Mouse (Mus musculus) midbrain, embryonic 14.5 days (tissue): ENCODE data around the gene Mafg. TPM values are rescaled to one million over a fixed set of nuclear protein-coding genes. Genes with fewer than 3 reads are reported as not detected.
"Not testable (repeated sequence)": the region's sequence is repeated elsewhere in the genome, so short reads cannot be mapped to it uniquely, and the experiment has no call there.

Experiments used
- ATAC-seq: fragments of 200-750 bp; cut with Nextera tagmentation; 2 replicates; pipeline ENCODE4 v1.8.0; 2017; ENCODE audit warnings: moderate number of reproducible peaks, moderate library complexity; ENCODE audit not compliant: low FRiP score, low TSS enrichment
- DNase-seq: peaks from one replicate; pipeline ENCODE4 v3.0.0-alpha.2; 2015
- H3K27ac ChIP-seq: fragments of 300-500 bp; sonication (generic); replicated peaks from 2 replicates; pipeline ENCODE4 v1.5.1; 2014; ENCODE audit warnings: mild to moderate bottlenecking, low read depth, low read length, moderate library complexity
- H3K27me3 ChIP-seq: fragments of 300-500 bp; sonication (generic); 2 replicates; pipeline ENCODE4 v1.6.1; 2014; ENCODE audit warnings: low read length, control low read depth, mixed read lengths; ENCODE audit not compliant: control insufficient read depth, insufficient read depth
- H3K36me3 ChIP-seq: fragments of 300-500 bp; sonication (generic); 2 replicates; pipeline ENCODE4 v1.6.1; 2014; ENCODE audit warnings: low read length, control low read depth; ENCODE audit not compliant: control insufficient read depth, insufficient read depth
- H3K4me1 ChIP-seq: fragments of 300-500 bp; sonication (generic); 2 replicates; pipeline ENCODE4 v1.6.1; 2014; ENCODE audit warnings: mild to moderate bottlenecking, antibody characterized with exemption, low read length, control low read depth; ENCODE audit not compliant: control insufficient read depth, insufficient read depth
- H3K4me2 ChIP-seq: fragments of 300-500 bp; sonication (generic); 2 replicates; pipeline ENCODE4 v1.6.1; 2014; ENCODE audit warnings: mild to moderate bottlenecking, low read length, moderate library complexity
- H3K4me3 ChIP-seq: fragments of 300-500 bp; sonication (generic); replicated peaks from 2 replicates; pipeline ENCODE4 v1.5.1; 2014; ENCODE audit warnings: low read depth, low read length
- H3K9ac ChIP-seq: fragments of 300-500 bp; sonication (generic); replicated peaks from 2 replicates; pipeline ENCODE4 v1.6.1; 2014; ENCODE audit warnings: mild to moderate bottlenecking, low read length, moderate library complexity
- H3K9me3 ChIP-seq: fragments of 300-500 bp; sonication (generic); 2 replicates; pipeline ENCODE4 v1.6.1; 2016; ENCODE audit warnings: low read length, control low read depth, mixed read lengths; ENCODE audit not compliant: control insufficient read depth
- whole genome bisulfite sequencing: fragments of 180-500 bp; shearing (Covaris S2); extraction: QIAGEN DNeasy Blood & Tissue Kit; methylation state at CpG from one replicate; pipeline ENCODE4 v1.1.7; 2014; 5-methylcytosine and 5-hydroxymethylcytosine counted together
- polyA plus RNA-seq: library from polyadenylated mRNA; unstranded; fragments of >200 nt; fragmentation: Nextera tagmentation; extraction: Ambion mirVana; gene quantifications from 2 replicates; pipeline ENCODE4 v1.2.1, GENCODE M21; 2014

Mafg gene
- polyA plus RNA-seq, 1 experiment from 2014 or later: 37.4 TPM

- H3K27ac ChIP-seq: no peak overlapping the region
- H3K36me3 ChIP-seq: peaks cover 54% of the 10 kb centered on the region
- peaks cover 17% of the 10 kb centered on the region for H3K4me1 ChIP-seq
- peak overlapping the region; percentile 98 for H3K4me3 ChIP-seq
- H3K9ac ChIP-seq: peak overlapping the region; percentile 97; the same call in 1 of the 2 replicates
- H3K4me2 ChIP-seq: peak overlapping the region; percentile 96
- no peaks in the 10 kb centered on the region for H3K9me3 ChIP-seq
- ATAC-seq: no peak
- WGBS: 54% methylated on average over 17 of the region's 17 CpGs
- no peaks in the 10 kb centered on the region for H3K27me3 ChIP-seq
- DNase-seq: no peak
Observed at GRCm38 (mm10) chr11:120598990-120599549, 34.3 kb downstream of the Mafg start.

GRCm38 (mm10) chr11:120598283-120598989, 35.0 kb downstream of the Mafg start, which contains the start of the genes Alyref and Anapc11:
Alyref (minus strand) TSS chr11:120598365.
Anapc11 (plus strand) TSS chr11:120598421.
- Histone ChIP-seq H3K9ac (peak within 1 kb of the TSS; percentile 97), H3K4me3 (peak within 1 kb of the TSS; percentile 98), H3K27ac (peak within 1 kb of the TSS; percentile 88), H3K36me3 (peaks cover 54% of the 10 kb centered on the region), H3K4me1 (peaks cover 17% of the 10 kb centered on the region), H3K4me2 (peak within 1 kb of the TSS; percentile 96), H3K27me3 (no peaks in the 10 kb centered on the region), H3K9me3 (no peaks in the 10 kb centered on the region)
- under 1% methylated on average over 88 of the region's 88 CpGs for WGBS
- ATAC-seq (peak; percentile 99), DNase-seq (peak; percentile 99)

- no peaks in the 10 kb centered on the region for H3K9me3 ChIP-seq
- peak overlapping the region; percentile 98 for H3K4me3 ChIP-seq
- H3K36me3 ChIP-seq: peaks cover 56% of the 10 kb centered on the region
- DNase-seq (peak; percentile 10), ATAC-seq (peak; percentile 75)
- peak overlapping the region; percentile 96 for H3K4me2 ChIP-seq
- peak overlapping the region; percentile 88 for H3K27ac ChIP-seq
- WGBS: 5% methylated on average over 91 of the region's 99 CpGs
- peak overlapping the region; percentile 97 for H3K9ac ChIP-seq
- H3K27me3 ChIP-seq: no peaks in the 10 kb centered on the region
- peaks cover 17% of the 10 kb centered on the region for H3K4me1 ChIP-seq
Observed at GRCm38 (mm10) chr11:120597240-120598235, 35.9 kb downstream of the Mafg start.

- Histone ChIP-seq H3K27ac (no peak overlapping the region), H3K27me3 (no peaks in the 10 kb centered on the region), H3K4me3 (no peak overlapping the region), H3K36me3 (peaks cover 81% of the 10 kb centered on the region), H3K9me3 (no peaks in the 10 kb centered on the region), H3K4me2 (no peak overlapping the region), H3K9ac (no peak overlapping the region), H3K4me1 (no peaks in the 10 kb centered on the region)
- over 99% methylated on average over 6 of the region's 6 CpGs for WGBS
- ATAC-seq (no peak), DNase-seq (no peak)
Observed at GRCm38 (mm10) chr11:120588531-120588930, 44.9 kb downstream of the Mafg start.

- H3K27me3 ChIP-seq: no peaks in the 10 kb centered on the region
- WGBS: 97% methylated on average over 1 of the region's 1 CpGs
- H3K9me3 ChIP-seq: no peaks in the 10 kb centered on the region
- H3K27ac ChIP-seq: no peak overlapping the region
- ATAC-seq: no peak
- no peak overlapping the region for H3K4me2 ChIP-seq
- peaks cover 53% of the 10 kb centered on the region for H3K36me3 ChIP-seq
- no peak for DNase-seq
- peaks cover 21% of the 10 kb centered on the region for H3K4me1 ChIP-seq
- no peak overlapping the region for H3K4me3 ChIP-seq
- no peak overlapping the region for H3K9ac ChIP-seq
Observed at GRCm38 (mm10) chr11:120583937-120584336, 49.5 kb downstream of the Mafg start.

GRCm38 (mm10) chr11:120582982-120583293, 50.5 kb downstream of the Mafg start:
- not testable (repeated sequence) for ATAC-seq, H3K9me3 ChIP-seq, DNase-seq, H3K4me3 ChIP-seq, H3K4me2 ChIP-seq, H3K9ac ChIP-seq, H3K27ac ChIP-seq, H3K27me3 ChIP-seq
- 86% methylated on average over 2 of the region's 2 CpGs for WGBS
- H3K36me3 ChIP-seq: peaks cover 53% of the 10 kb centered on the region
- peaks cover 21% of the 10 kb centered on the region for H3K4me1 ChIP-seq

- peak overlapping the region; percentile 94 for H3K9ac ChIP-seq
- peaks cover 53% of the 10 kb centered on the region for H3K36me3 ChIP-seq
- H3K9me3 ChIP-seq: no peaks in the 10 kb centered on the region
- H3K27ac ChIP-seq: peak overlapping the region; percentile 97
- DNase-seq (peak; percentile 50), ATAC-seq (no peak)
- H3K4me1 ChIP-seq: peaks cover 21% of the 10 kb centered on the region
- peak overlapping the region; percentile 79 for H3K4me3 ChIP-seq
- H3K27me3 ChIP-seq: no peaks in the 10 kb centered on the region
- 67% methylated on average over 8 of the region's 8 CpGs for WGBS
- H3K4me2 ChIP-seq: peak overlapping the region; percentile 91
Observed at GRCm38 (mm10) chr11:120582268-120582981, 51.0 kb downstream of the Mafg start.
